Mouse (Mus musculus): ENCODE data around the gene Sh3tc1. TPM values are rescaled to one million over a fixed set of nuclear protein-coding genes. Genes with fewer than 3 reads are reported as not detected.

Sh3tc1 gene
- polyA plus RNA-seq, 1 experiment from 2014 or later = 4.0 TPM

- no peak overlapping the region for H3K9ac ChIP-seq (ENCODE audit: low read depth, low read length)
- WGBS = 24% methylated on average over 2 of the region's 2 CpGs
- H3K27me3 ChIP-seq (replicated peaks; ENCODE audit: control insufficient read depth, insufficient read depth, low read length) = no peaks in the 10 kb centered on the region
- H3K4me3 ChIP-seq (ENCODE audit: low read depth, low read length) = no peak overlapping the region
- H3K36me3 ChIP-seq (ENCODE audit: control insufficient read depth, insufficient read depth, low read length) = no peaks in the 10 kb centered on the region
- ATAC-seq (replicated peaks; ENCODE audit: low FRiP score) (peak; percentile 43; the same call in 1 of the 2 replicates), DNase-seq (ENCODE audit: low spot score) (no peak)
- peak overlapping the region; percentile 53; the same call in 1 of the 2 replicates for H3K27ac ChIP-seq (ENCODE audit: low read depth, low read length)
- H3K9me3 ChIP-seq (ENCODE audit: control insufficient read depth, low read length) = no peaks in the 10 kb centered on the region
- H3K4me2 ChIP-seq = no peak overlapping the region
- H3K4me1 ChIP-seq (replicated peaks; ENCODE audit: control insufficient read depth, insufficient read depth, low read length) = peaks cover 6% of the 10 kb centered on the region; the same call in 1 of the 2 replicates
Observed at GRCm38 (mm10) chr5:35722654-35723053, 17.1 kb downstream of the Sh3tc1 start.

DNA sequence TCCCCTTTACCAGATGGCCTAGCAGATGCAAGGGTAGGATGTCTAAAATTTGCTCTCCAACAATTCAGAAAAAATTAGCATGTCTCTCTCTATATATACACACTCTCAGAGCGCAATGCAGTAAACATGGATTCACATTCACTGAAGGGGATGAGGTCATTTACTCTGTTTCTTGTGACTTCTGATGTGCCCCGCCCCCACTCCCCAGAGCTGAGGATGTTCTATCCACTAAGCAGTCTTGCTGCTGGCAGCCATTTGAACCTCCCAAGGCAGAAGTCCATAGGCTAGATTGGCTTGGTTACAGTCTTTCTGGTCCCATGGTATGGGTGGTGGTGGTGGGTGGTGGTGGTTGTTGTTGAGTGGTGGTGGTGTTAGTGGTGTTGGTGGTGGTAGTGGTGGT is 17.9 kb downstream of the Sh3tc1 start:
- Histone ChIP-seq H3K4me3 (ENCODE audit: low read depth, low read length) (no peak overlapping the region), H3K4me2 (no peak overlapping the region), H3K9ac (ENCODE audit: low read depth, low read length) (no peak overlapping the region), H3K36me3 (ENCODE audit: control insufficient read depth, insufficient read depth, low read length) (no peaks in the 10 kb centered on the region), H3K9me3 (ENCODE audit: control insufficient read depth, low read length) (no peaks in the 10 kb centered on the region), H3K27ac (ENCODE audit: low read depth, low read length) (no peak overlapping the region), H3K4me1 (replicated peaks; ENCODE audit: control insufficient read depth, insufficient read depth, low read length) (peaks cover 6% of the 10 kb centered on the region; the same call in 1 of the 2 replicates), H3K27me3 (replicated peaks; ENCODE audit: control insufficient read depth, insufficient read depth, low read length) (no peaks in the 10 kb centered on the region)
- 85% methylated on average over 2 of the region's 2 CpGs for WGBS
- ATAC-seq (replicated peaks; ENCODE audit: low FRiP score) (no peak), DNase-seq (ENCODE audit: low spot score) (no peak)

- 82% methylated on average over 1 of the region's 1 CpGs for WGBS
- Histone ChIP-seq H3K27me3 (replicated peaks; ENCODE audit: control insufficient read depth, insufficient read depth, low read length) (no peaks in the 10 kb centered on the region), H3K9ac (ENCODE audit: low read depth, low read length) (no peak overlapping the region), H3K4me3 (ENCODE audit: low read depth, low read length) (no peak overlapping the region), H3K4me1 (replicated peaks; ENCODE audit: control insufficient read depth, insufficient read depth, low read length) (peaks cover 6% of the 10 kb centered on the region; the same call in 1 of the 2 replicates), H3K27ac (ENCODE audit: low read depth, low read length) (no peak overlapping the region), H3K9me3 (ENCODE audit: control insufficient read depth, low read length) (no peaks in the 10 kb centered on the region), H3K36me3 (ENCODE audit: control insufficient read depth, insufficient read depth, low read length) (no peaks in the 10 kb centered on the region), H3K4me2 (no peak overlapping the region)
- ATAC-seq (replicated peaks; ENCODE audit: low FRiP score) (no peak), DNase-seq (ENCODE audit: low spot score) (no peak)
Observed at GRCm38 (mm10) chr5:35719880-35720279, 19.9 kb downstream of the Sh3tc1 start.

DNA sequence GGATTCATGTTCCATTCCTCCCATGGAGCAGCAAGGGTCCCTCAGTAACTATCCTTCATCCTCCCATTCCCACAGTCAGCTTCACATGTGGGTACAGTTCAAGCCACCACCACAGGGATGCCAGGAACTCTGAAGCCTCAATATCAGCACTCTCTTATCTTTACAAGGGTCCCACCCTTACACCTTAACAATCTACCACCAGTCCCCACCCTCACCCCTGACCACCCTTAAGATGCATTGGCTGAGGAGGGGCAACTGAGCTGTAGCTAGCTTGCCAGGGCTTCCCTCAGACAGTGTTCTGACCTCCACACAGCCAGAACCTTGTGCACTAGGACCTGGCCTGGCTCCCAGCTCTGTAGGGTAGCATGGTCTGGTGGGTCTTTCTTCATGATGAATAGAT is 20.4 kb downstream of the Sh3tc1 start:
- Histone ChIP-seq H3K4me1 (replicated peaks; ENCODE audit: control insufficient read depth, insufficient read depth, low read length) (peaks cover 6% of the 10 kb centered on the region; the same call in 1 of the 2 replicates), H3K4me3 (ENCODE audit: low read depth, low read length) (no peak overlapping the region), H3K27me3 (replicated peaks; ENCODE audit: control insufficient read depth, insufficient read depth, low read length) (no peaks in the 10 kb centered on the region), H3K27ac (ENCODE audit: low read depth, low read length) (no peak overlapping the region), H3K9ac (ENCODE audit: low read depth, low read length) (no peak overlapping the region), H3K4me2 (no peak overlapping the region), H3K9me3 (ENCODE audit: control insufficient read depth, low read length) (no peaks in the 10 kb centered on the region), H3K36me3 (ENCODE audit: control insufficient read depth, insufficient read depth, low read length) (no peaks in the 10 kb centered on the region)
- ATAC-seq (replicated peaks; ENCODE audit: low FRiP score) (no peak), DNase-seq (ENCODE audit: low spot score) (no peak)

GRCm38 (mm10) chr5:35718817-35719216 is 21.0 kb downstream of the Sh3tc1 start:
- Histone ChIP-seq H3K4me3 (ENCODE audit: low read depth, low read length) (no peak overlapping the region), H3K27me3 (replicated peaks; ENCODE audit: control insufficient read depth, insufficient read depth, low read length) (no peaks in the 10 kb centered on the region), H3K9ac (ENCODE audit: low read depth, low read length) (no peak overlapping the region), H3K4me2 (no peak overlapping the region), H3K27ac (ENCODE audit: low read depth, low read length) (no peak overlapping the region), H3K4me1 (replicated peaks; ENCODE audit: control insufficient read depth, insufficient read depth, low read length) (peaks cover 6% of the 10 kb centered on the region; the same call in 1 of the 2 replicates), H3K9me3 (ENCODE audit: control insufficient read depth, low read length) (no peaks in the 10 kb centered on the region), H3K36me3 (ENCODE audit: control insufficient read depth, insufficient read depth, low read length) (no peaks in the 10 kb centered on the region)
- ATAC-seq (replicated peaks; ENCODE audit: low FRiP score) = no peak
- no peak for DNase-seq (ENCODE audit: low spot score)
- 73% methylated on average over 11 of the region's 11 CpGs for WGBS

DNA sequence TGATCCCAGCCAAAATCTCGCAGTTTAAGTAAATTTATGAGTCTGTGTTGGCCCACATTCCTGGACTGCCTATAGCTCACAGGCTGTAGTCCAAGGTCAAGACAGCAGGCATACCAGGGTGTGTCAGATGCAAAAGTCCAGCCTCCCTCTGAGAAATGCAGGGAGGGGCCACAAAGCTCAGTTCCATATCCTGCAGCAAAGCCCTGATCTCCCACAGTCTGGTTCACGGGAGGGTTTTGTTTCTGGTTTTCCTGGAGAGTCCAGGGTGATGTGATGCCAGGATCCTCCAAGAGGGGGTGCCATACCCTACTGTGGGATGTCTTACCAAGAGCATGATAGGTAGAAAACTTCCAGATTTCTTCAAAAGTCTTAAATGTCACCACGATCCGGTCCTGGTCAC is 21.8 kb downstream of the Sh3tc1 start:
- DNase-seq (ENCODE audit: low spot score) = no peak
- H3K27me3 ChIP-seq (replicated peaks; ENCODE audit: control insufficient read depth, insufficient read depth, low read length) = no peaks in the 10 kb centered on the region
- H3K4me1 ChIP-seq (replicated peaks; ENCODE audit: control insufficient read depth, insufficient read depth, low read length) = 0 out of 2 replicates have a peak, but pooled peaks cover 2% of the 10 kb centered on the region
- H3K4me3 ChIP-seq (ENCODE audit: low read depth, low read length) = no peak overlapping the region
- no peak for ATAC-seq (replicated peaks; ENCODE audit: low FRiP score)
- no peak overlapping the region for H3K4me2 ChIP-seq
- no peak overlapping the region for H3K27ac ChIP-seq (ENCODE audit: low read depth, low read length)
- 56% methylated on average over 4 of the region's 4 CpGs for WGBS
- H3K36me3 ChIP-seq (ENCODE audit: control insufficient read depth, insufficient read depth, low read length) = no peaks in the 10 kb centered on the region
- no peak overlapping the region for H3K9ac ChIP-seq (ENCODE audit: low read depth, low read length)
- H3K9me3 ChIP-seq (ENCODE audit: control insufficient read depth, low read length) = no peaks in the 10 kb centered on the region

DNA sequence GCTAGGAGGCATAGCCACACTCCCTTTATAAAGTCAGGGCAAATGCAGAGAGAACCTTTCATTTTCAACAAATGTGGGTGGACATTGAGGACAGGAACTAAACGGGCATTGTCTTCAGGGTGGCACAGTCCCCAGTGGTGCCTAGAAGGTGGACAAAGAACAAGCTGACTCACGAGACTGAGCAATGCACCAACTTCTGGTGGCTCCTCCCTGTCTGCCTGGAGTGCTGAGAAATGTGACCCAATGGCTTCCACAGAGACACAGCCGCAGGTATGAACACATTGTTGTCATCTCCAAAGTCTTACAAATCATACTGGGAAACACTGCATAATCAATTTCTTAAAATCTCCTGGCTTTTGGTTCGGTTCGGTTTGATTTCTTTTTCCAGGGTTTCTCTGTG is 22.3 kb downstream of the Sh3tc1 start:
- whole genome bisulfite sequencing = 81% methylated on average over 5 of the region's 5 CpGs

DNA sequence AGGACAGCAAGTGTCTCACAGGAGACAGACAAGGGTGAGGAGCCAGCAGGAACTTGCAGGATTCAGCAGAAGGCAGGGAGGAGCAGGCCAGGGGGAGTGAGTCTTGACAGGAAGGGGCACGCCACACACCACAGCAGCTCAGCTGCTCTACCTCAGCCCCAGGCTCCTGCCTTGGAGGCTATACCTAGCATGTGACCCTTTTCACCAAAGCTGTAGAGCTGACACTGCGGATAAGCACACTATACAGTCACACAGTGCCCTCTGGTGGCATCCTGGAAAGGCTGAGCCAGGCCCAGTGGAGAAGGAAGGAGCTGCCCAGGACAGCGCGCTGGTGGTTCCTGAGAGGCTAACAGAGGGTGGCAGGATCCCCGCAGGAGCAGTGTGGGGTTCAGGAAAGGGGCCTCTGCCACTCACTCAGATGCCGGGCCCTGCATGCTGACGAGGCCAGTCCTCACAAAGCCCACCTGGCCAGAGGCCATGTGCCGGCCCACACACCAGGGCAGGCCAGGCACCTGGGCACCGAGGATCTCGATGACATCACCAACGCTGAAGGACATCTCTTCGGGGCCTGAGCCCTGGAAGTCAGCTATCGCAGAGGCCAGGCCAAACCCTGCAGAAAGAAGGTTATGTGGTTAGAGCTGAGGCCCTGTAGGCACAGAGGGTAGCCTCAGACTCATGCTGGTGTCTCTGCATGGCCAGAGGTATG is 26.0 kb downstream of the Sh3tc1 start:
- no peak overlapping the region for H3K4me3 ChIP-seq (ENCODE audit: low read depth, low read length)
- DNase-seq (ENCODE audit: low spot score) (peak; percentile 61), ATAC-seq (replicated peaks; ENCODE audit: low FRiP score) (0 out of 2 replicates have a peak, but pooled peaks have one; percentile 48)
- no peak overlapping the region for H3K27ac ChIP-seq (ENCODE audit: low read depth, low read length)
- no peak overlapping the region for H3K4me2 ChIP-seq
- no peaks in the 10 kb centered on the region for H3K9me3 ChIP-seq (ENCODE audit: control insufficient read depth, low read length)
- H3K9ac ChIP-seq (ENCODE audit: low read depth, low read length) = no peak overlapping the region
- 54% methylated on average over 13 of the region's 13 CpGs for WGBS
- no peaks in the 10 kb centered on the region for H3K4me1 ChIP-seq (replicated peaks; ENCODE audit: control insufficient read depth, insufficient read depth, low read length)
- H3K36me3 ChIP-seq (ENCODE audit: control insufficient read depth, insufficient read depth, low read length) = no peaks in the 10 kb centered on the region
- no peaks in the 10 kb centered on the region for H3K27me3 ChIP-seq (replicated peaks; ENCODE audit: control insufficient read depth, insufficient read depth, low read length)

More for the DNA sequence above, 22.3 kb downstream of the Sh3tc1 start:
- Histone ChIP-seq H3K27me3 (replicated peaks; ENCODE audit: control insufficient read depth, insufficient read depth, low read length) (no peaks in the 10 kb centered on the region), H3K36me3 (ENCODE audit: control insufficient read depth, insufficient read depth, low read length) (no peaks in the 10 kb centered on the region), H3K4me2 (no peak overlapping the region), H3K27ac (ENCODE audit: low read depth, low read length) (no peak overlapping the region), H3K9ac (ENCODE audit: low read depth, low read length) (no peak overlapping the region), H3K9me3 (ENCODE audit: control insufficient read depth, low read length) (no peaks in the 10 kb centered on the region), H3K4me3 (ENCODE audit: low read depth, low read length) (no peak overlapping the region), H3K4me1 (replicated peaks; ENCODE audit: control insufficient read depth, insufficient read depth, low read length) (0 out of 2 replicates have a peak, but pooled peaks cover 1% of the 10 kb centered on the region)
- ATAC-seq (replicated peaks; ENCODE audit: low FRiP score) (no peak), DNase-seq (ENCODE audit: low spot score) (no peak)

DNA sequence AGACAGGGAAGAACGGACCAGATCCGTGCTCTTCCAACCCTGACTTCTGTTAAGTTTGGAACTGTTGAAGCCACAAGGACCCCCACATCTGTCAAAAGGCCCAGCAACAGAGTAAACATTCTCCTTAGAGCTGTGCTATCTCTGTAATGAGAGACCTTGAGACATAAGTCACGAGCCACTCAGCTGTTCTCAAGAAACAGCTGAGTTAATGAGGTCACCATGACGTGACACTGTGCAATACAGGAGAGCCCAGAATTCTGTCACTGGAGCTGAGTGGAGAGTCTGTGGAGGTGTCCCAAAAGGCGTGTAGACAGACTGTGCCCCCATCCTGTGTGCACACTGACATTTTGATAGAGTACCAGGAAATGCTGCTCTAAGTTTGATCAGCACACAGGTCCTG is 27.3 kb downstream of the Sh3tc1 start:
- ATAC-seq (replicated peaks; ENCODE audit: low FRiP score) = no peak

More for the DNA sequence above, 27.3 kb downstream of the Sh3tc1 start:
- Histone ChIP-seq H3K9ac (ENCODE audit: low read depth, low read length) (no peak overlapping the region), H3K36me3 (ENCODE audit: control insufficient read depth, insufficient read depth, low read length) (no peaks in the 10 kb centered on the region), H3K4me2 (no peak overlapping the region), H3K27ac (ENCODE audit: low read depth, low read length) (no peak overlapping the region), H3K27me3 (replicated peaks; ENCODE audit: control insufficient read depth, insufficient read depth, low read length) (no peaks in the 10 kb centered on the region), H3K9me3 (ENCODE audit: control insufficient read depth, low read length) (no peaks in the 10 kb centered on the region), H3K4me1 (replicated peaks; ENCODE audit: control insufficient read depth, insufficient read depth, low read length) (no peaks in the 10 kb centered on the region), H3K4me3 (ENCODE audit: low read depth, low read length) (no peak overlapping the region)
- 65% methylated on average over 5 of the region's 5 CpGs for WGBS
- DNase-seq (ENCODE audit: low spot score) = no peak

Measured in liver, embryonic 11.5 days (tissue).